Mouse (Mus musculus): Measurements from ENCODE around the gene Ncor2. TPM values are rescaled to one million over a fixed set of nuclear protein-coding genes. Genes with fewer than 3 reads are reported as not detected.
A peak's percentile ranks its signal among the peaks of the same experiment; 100 is the strongest.

Gene Ncor2
- total RNA-seq, 2 experiments from 2014 or later = 177 to 208 TPM

- peak; percentile 55 to 61 for DNase-seq (ENCODE audit: low spot score in 2 of 2)
These were observed 14.7 kb upstream of the Ncor2 start for GRCm38 (mm10) chr5:125193478-125194439.

GRCm38 (mm10) chr5:125191608-125192007 lies 12.6 kb upstream of the Ncor2 start:
- no peak for DNase-seq (ENCODE audit: low spot score in 2 of 2)

- no peak for DNase-seq (ENCODE audit: low spot score in 2 of 2)
These were observed 11.2 kb upstream of the Ncor2 start for GRCm38 (mm10) chr5:125190105-125190813.

GRCm38 (mm10) chr5:125189625-125190024 lies 10.6 kb upstream of the Ncor2 start:
- DNase-seq (ENCODE audit: low spot score in 2 of 2) = peak; percentile 71 to 80

- peak in 1 of 2 experiments; percentile 57 for DNase-seq (ENCODE audit: low spot score in 2 of 2)
These were observed 10.0 kb upstream of the Ncor2 start for GRCm38 (mm10) chr5:125188812-125189598.

- no peak for DNase-seq (ENCODE audit: low spot score in 2 of 2)
These were observed 5.8 kb upstream of the Ncor2 start for GRCm38 (mm10) chr5:125184826-125185225.

- no peak for DNase-seq (ENCODE audit: low spot score in 2 of 2)
These were observed 4.4 kb upstream of the Ncor2 start for GRCm38 (mm10) chr5:125183321-125184003.

GRCm38 (mm10) chr5:125180630-125181263 lies 1.7 kb upstream of the Ncor2 start:
- no peak for DNase-seq (ENCODE audit: low spot score in 2 of 2)

- DNase-seq (ENCODE audit: low spot score in 2 of 2) = peak in 1 of 2 experiments; percentile 62
These were observed 963 bp upstream of the Ncor2 start for GRCm38 (mm10) chr5:125179735-125180629.

- peak in 1 of 2 experiments; percentile 73 for DNase-seq (ENCODE audit: low spot score in 2 of 2)
These were observed 630 bp downstream of the Ncor2 start for GRCm38 (mm10) chr5:125178171-125179006.

- DNase-seq (ENCODE audit: low spot score in 2 of 2) = peak; percentile 78 to 93
These were observed 1.4 kb downstream of the Ncor2 start for GRCm38 (mm10) chr5:125177481-125178134.

GRCm38 (mm10) chr5:125176864-125177263 lies 2.2 kb downstream of the Ncor2 start:
- DNase-seq (ENCODE audit: low spot score in 2 of 2) = peak; percentile 55 to 76

- DNase-seq (ENCODE audit: low spot score in 2 of 2) = no peak
These were observed 2.7 kb downstream of the Ncor2 start for GRCm38 (mm10) chr5:125176370-125176766.

GRCm38 (mm10) chr5:125175673-125176369 lies 3.2 kb downstream of the Ncor2 start:
- no peak for DNase-seq (ENCODE audit: low spot score in 2 of 2)

- DNase-seq (ENCODE audit: low spot score in 2 of 2) = peak; percentile 61 to 73
These were observed 4.0 kb downstream of the Ncor2 start for GRCm38 (mm10) chr5:125174726-125175672.

- DNase-seq (ENCODE audit: low spot score in 2 of 2) = no peak
These were observed 5.2 kb downstream of the Ncor2 start for GRCm38 (mm10) chr5:125173868-125174267.

Data from left cerebral cortex, adult 18-20 months (tissue).